Mouse (Mus musculus): Measurements from ENCODE around the gene Ap4m1. TPM values are rescaled to one million over a fixed set of nuclear protein-coding genes. Genes with fewer than 3 reads are reported as not detected.
"Not testable (repeated sequence)": the region's sequence is repeated elsewhere in the genome, so short reads cannot be mapped to it uniquely, and the experiment has no call there.

The Ap4m1 gene
- total and polyA plus RNA-seq, 2 experiments from 2014 or later: 14.5 to 46.9 TPM

DNA sequence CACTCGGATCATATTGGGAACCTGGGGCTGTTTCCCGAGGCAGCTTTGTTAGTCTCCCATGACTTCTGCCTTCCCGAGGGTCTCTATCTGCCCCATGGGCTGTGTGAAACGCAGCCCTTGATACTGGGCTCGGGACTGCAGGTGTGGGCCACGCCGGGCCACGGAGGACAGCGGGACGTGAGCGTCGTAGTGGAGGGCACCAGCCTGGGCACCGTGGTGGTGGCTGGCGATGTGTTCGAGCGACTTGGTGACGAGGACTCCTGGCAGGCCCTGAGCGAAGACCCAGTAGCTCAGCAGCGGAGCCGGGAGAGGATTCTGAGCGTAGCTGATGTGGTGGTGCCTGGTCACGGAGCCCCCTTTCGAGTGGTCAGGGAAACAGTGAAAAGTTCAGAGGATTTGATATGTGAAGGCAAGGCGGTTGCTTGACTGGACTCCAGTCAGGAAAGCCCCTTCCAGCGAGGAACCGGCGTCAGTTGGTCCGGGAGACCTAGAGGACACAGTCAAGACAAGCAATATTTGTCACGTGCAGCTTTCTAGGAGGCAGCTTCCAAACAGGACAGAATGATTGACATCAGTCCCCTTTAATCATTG lies 23.0 kb downstream of the Ap4m1 start:
- no peaks in the 10 kb centered on the region for H3K9me3 ChIP-seq (ENCODE audit: low read length)
- ATAC-seq (peak; percentile 67), DNase-seq (ENCODE audit: low spot score) (peak; percentile 61)
- peak overlapping the region; percentile 97 for H3K4me2 ChIP-seq (ENCODE audit: low read depth, low read length)
- peak overlapping the region; percentile 93 for H3K27ac ChIP-seq
- under 1% methylated on average over 29 of the region's 29 CpGs for WGBS
- TF ChIP-seq CTCF (IDR thresholded peaks at IDR 0.05; ENCODE audit: low read depth): peak; percentile 27; the same call in 1 of the 2 replicates
- peak overlapping the region; percentile 68 for H3K9ac ChIP-seq (replicated peaks; ENCODE audit: low read length)
- peak overlapping the region; percentile 76 for H3K4me3 ChIP-seq (ENCODE audit: low read length)
- H3K27me3 ChIP-seq (ENCODE audit: insufficient read depth, low read length): no peaks in the 10 kb centered on the region
- no peaks in the 10 kb centered on the region for H3K4me1 ChIP-seq (ENCODE audit: insufficient read depth, low read length)
- 0 out of 2 replicates have a peak, but pooled peaks cover 2% of the 10 kb centered on the region for H3K36me3 ChIP-seq (ENCODE audit: insufficient read depth, low read length)

- H3K4me3 ChIP-seq (ENCODE audit: low read length): peak overlapping the region; percentile 76
- no peak for DNase-seq (ENCODE audit: low spot score)
- peak overlapping the region; percentile 68; the same call in 1 of the 2 replicates for H3K9ac ChIP-seq (replicated peaks; ENCODE audit: low read length)
- no peaks in the 10 kb centered on the region for H3K27me3 ChIP-seq (ENCODE audit: insufficient read depth, low read length)
- H3K27ac ChIP-seq: peak overlapping the region; percentile 93
- TF ChIP-seq CTCF (IDR thresholded peaks at IDR 0.05; ENCODE audit: low read depth): no peak
- H3K4me2 ChIP-seq (ENCODE audit: low read depth, low read length): peak overlapping the region; percentile 97
- H3K9me3 ChIP-seq (ENCODE audit: low read length): no peaks in the 10 kb centered on the region
- H3K36me3 ChIP-seq (ENCODE audit: insufficient read depth, low read length): no peaks in the 10 kb centered on the region
- WGBS: 56% methylated on average over 7 of the region's 7 CpGs
- no peaks in the 10 kb centered on the region for H3K4me1 ChIP-seq (ENCODE audit: insufficient read depth, low read length)
- ATAC-seq: no peak
Measured at GRCm38 (mm10) chr5:138195463-138195862, 23.7 kb downstream of the Ap4m1 start.

DNA sequence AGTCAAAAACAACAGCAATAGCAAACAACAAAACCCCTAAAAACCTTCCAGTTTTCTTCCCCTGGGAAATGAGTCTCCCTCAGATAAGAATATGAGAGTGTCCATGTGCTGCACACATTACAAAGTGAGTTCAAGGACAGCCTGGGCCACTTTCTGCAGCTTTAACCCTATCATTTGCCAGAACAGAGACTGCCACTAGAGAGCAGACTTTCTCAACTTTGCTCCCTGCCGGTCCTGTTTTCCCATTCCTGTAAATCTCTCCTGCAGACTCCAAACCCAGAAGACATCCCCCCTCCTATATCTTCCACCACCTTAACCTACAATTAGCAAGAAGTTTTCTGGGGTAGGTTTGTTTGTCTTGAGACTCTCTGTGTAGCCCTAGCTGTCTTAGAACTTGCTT lies 27.8 kb downstream of the Ap4m1 start:
- TF ChIP-seq CTCF (IDR thresholded peaks at IDR 0.05; ENCODE audit: low read depth): peak; percentile 60
- no peak overlapping the region for H3K9ac ChIP-seq (replicated peaks; ENCODE audit: low read length)
- H3K36me3 ChIP-seq (ENCODE audit: insufficient read depth, low read length): no peaks in the 10 kb centered on the region
- H3K4me3 ChIP-seq (ENCODE audit: low read length): no peak overlapping the region
- WGBS: 4% methylated on average over 1 of the region's 1 CpGs
- no peaks in the 10 kb centered on the region for H3K27me3 ChIP-seq (ENCODE audit: insufficient read depth, low read length)
- no peaks in the 10 kb centered on the region for H3K9me3 ChIP-seq (ENCODE audit: low read length)
- no peak overlapping the region for H3K27ac ChIP-seq
- no peaks in the 10 kb centered on the region for H3K4me1 ChIP-seq (ENCODE audit: insufficient read depth, low read length)
- ATAC-seq (no peak), DNase-seq (ENCODE audit: low spot score) (peak; percentile 49)
- no peak overlapping the region for H3K4me2 ChIP-seq (ENCODE audit: low read depth, low read length)

GRCm38 (mm10) chr5:138202086-138202485 lies 30.3 kb downstream of the Ap4m1 start:
- no peaks in the 10 kb centered on the region for H3K27me3 ChIP-seq (ENCODE audit: insufficient read depth, low read length)
- no peaks in the 10 kb centered on the region for H3K4me1 ChIP-seq (ENCODE audit: insufficient read depth, low read length)
- ATAC-seq (no peak), DNase-seq (ENCODE audit: low spot score) (no peak)
- no peaks in the 10 kb centered on the region for H3K36me3 ChIP-seq (ENCODE audit: insufficient read depth, low read length)
- 81% methylated on average over 3 of the region's 3 CpGs for WGBS
- H3K27ac ChIP-seq: no peak overlapping the region
- H3K9me3 ChIP-seq (ENCODE audit: low read length): no peaks in the 10 kb centered on the region
- H3K4me2 ChIP-seq (ENCODE audit: low read depth, low read length): no peak overlapping the region
- no peak overlapping the region for H3K4me3 ChIP-seq (ENCODE audit: low read length)
- no peak overlapping the region for H3K9ac ChIP-seq (replicated peaks; ENCODE audit: low read length)
- no peak for TF ChIP-seq CTCF (IDR thresholded peaks at IDR 0.05; ENCODE audit: low read depth)

- no peaks in the 10 kb centered on the region for H3K36me3 ChIP-seq (ENCODE audit: insufficient read depth, low read length)
- H3K4me1 ChIP-seq (ENCODE audit: insufficient read depth, low read length): no peaks in the 10 kb centered on the region
- no peak overlapping the region for H3K4me3 ChIP-seq (ENCODE audit: low read length)
- ATAC-seq: no peak
- no peak overlapping the region for H3K4me2 ChIP-seq (ENCODE audit: low read depth, low read length)
- no peaks in the 10 kb centered on the region for H3K27me3 ChIP-seq (ENCODE audit: insufficient read depth, low read length)
- no peak for TF ChIP-seq CTCF (IDR thresholded peaks at IDR 0.05; ENCODE audit: low read depth)
- no peak overlapping the region for H3K27ac ChIP-seq
- H3K9ac ChIP-seq (replicated peaks; ENCODE audit: low read length): no peak overlapping the region
- 96% methylated on average over 1 of the region's 1 CpGs for WGBS
- no peak for DNase-seq (ENCODE audit: low spot score)
- H3K9me3 ChIP-seq (ENCODE audit: low read length): no peaks in the 10 kb centered on the region
Measured at GRCm38 (mm10) chr5:138207253-138207652, 35.5 kb downstream of the Ap4m1 start.

- DNase-seq (ENCODE audit: low spot score) (no peak), ATAC-seq (no peak)
- Histone ChIP-seq H3K9ac (replicated peaks; ENCODE audit: low read length) (no peak overlapping the region), H3K36me3 (ENCODE audit: insufficient read depth, low read length) (no peaks in the 10 kb centered on the region), H3K4me2 (ENCODE audit: low read depth, low read length) (no peak overlapping the region), H3K27me3 (ENCODE audit: insufficient read depth, low read length) (no peaks in the 10 kb centered on the region), H3K4me1 (ENCODE audit: insufficient read depth, low read length) (no peaks in the 10 kb centered on the region), H3K4me3 (ENCODE audit: low read length) (no peak overlapping the region), H3K9me3 (ENCODE audit: low read length) (no peaks in the 10 kb centered on the region), H3K27ac (no peak overlapping the region)
- TF ChIP-seq CTCF (IDR thresholded peaks at IDR 0.05; ENCODE audit: low read depth): no peak
- 83% methylated on average over 4 of the region's 4 CpGs for WGBS
Measured at GRCm38 (mm10) chr5:138207873-138208272, 36.1 kb downstream of the Ap4m1 start.

- H3K27me3 ChIP-seq (ENCODE audit: insufficient read depth, low read length); H3K4me1 ChIP-seq (ENCODE audit: insufficient read depth, low read length); H3K9ac ChIP-seq (replicated peaks; ENCODE audit: low read length); H3K9me3 ChIP-seq (ENCODE audit: low read length); H3K4me2 ChIP-seq (ENCODE audit: low read depth, low read length); ATAC-seq; H3K36me3 ChIP-seq (ENCODE audit: insufficient read depth, low read length); DNase-seq (ENCODE audit: low spot score); H3K4me3 ChIP-seq (ENCODE audit: low read length); H3K27ac ChIP-seq: not testable (repeated sequence)
- WGBS: 96% methylated on average over 13 of the region's 13 CpGs
Measured at GRCm38 (mm10) chr5:138216632-138217031, 44.8 kb downstream of the Ap4m1 start.

All from hindbrain, postnatal 0 days (tissue).